Mouse (Mus musculus) stomach, postnatal 0 days (tissue): ENCODE measurements around the gene Npw.

ENCODE experiments used
- CTCF ChIP-seq: IDR thresholded peaks from 2 replicates; pipeline ENCODE4 v1.5.1; 2016; ENCODE audit warnings: antibody characterized with exemption, low read depth, mild to moderate bottlenecking, moderate library complexity
- EP300 ChIP-seq: optimal IDR thresholded peaks from 2 replicates; pipeline ENCODE3; 2016; ENCODE audit warnings: antibody characterized with exemption

GRCm38 (mm10) chr17:24647493-24647892 lies 10.8 kb downstream of the Npw start:
- TF ChIP-seq EP300 (no peak), CTCF (no peak)
